Mouse (Mus musculus): ENCODE results near the gene Fam173b. TPM values are rescaled to one million over a fixed set of nuclear protein-coding genes. Genes with fewer than 3 reads are reported as not detected.
"Not testable (repeated sequence)": the region's sequence is repeated elsewhere in the genome, so short reads cannot be mapped to it uniquely, and the experiment has no call there.

Fam173b gene
- 10 to 100 TPM; 11.2 to 11.3 TPM for total RNA-seq (2021)
- long read RNA-seq, experiment 1, full-length matches to known transcripts, result 2 of 4 reads
- long read RNA-seq, experiment 1, partial matches to known transcripts, result 2 of 4 reads
- long read RNA-seq, experiment 1, other reads (novel, unspliced or antisense), result 0 of 4 reads
- long read RNA-seq, experiment 2, transcript Fam173b-201 (5 exons, 1,164 nt), result major isoform, 6 of 7 reads
- long read RNA-seq, experiment 2, partial matches to known transcripts, result 0 of 7 reads
- long read RNA-seq, experiment 2, other reads (novel, unspliced or antisense), result 1 of 7 reads

DNA sequence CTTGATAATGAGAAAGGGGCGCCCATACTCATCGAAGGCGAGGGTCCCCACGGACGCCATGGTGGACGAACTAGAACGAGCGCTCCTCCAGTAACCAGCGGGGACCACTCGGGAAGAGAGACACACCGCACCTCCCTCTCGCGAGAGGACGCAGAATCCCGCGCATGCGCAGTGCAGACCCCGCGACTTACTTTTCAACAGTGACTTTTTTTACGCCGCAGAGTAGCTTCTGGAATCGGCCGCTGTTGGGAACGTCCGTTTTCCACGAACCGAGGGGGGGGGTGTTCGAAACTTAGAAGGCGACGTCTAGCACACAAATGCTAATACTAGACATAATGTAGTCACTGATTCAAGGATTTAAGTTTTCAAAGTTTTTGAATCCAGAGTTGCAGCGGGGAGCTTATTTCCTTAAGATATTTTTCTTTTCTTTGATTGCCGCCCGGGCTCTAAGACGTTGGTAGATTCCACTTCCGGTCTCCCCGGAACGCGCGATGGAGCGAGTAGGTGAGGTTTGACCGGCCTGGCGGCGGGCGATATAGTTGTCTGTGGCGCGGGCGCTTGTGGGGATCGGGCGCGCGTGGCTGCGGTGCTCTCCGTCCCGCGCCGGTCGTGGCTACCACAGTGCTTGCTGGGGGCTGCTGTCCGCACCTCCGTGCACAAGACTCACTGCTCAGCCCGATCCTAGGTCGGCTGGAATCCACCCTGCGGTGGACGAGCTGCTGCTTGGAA is at the start of gene Fam173b, which contains the start of gene Cct5:
TSS of gene Fam173b (plus strand) at position 207 of the 729 bp plus-strand sequence.
TSS of gene Cct5 (minus strand) at position 159 of the 729 bp plus-strand sequence.
- DNase-seq (ENCODE audit: low spot score in 2 of 2), result peak; percentile 96 to 98

DNA sequence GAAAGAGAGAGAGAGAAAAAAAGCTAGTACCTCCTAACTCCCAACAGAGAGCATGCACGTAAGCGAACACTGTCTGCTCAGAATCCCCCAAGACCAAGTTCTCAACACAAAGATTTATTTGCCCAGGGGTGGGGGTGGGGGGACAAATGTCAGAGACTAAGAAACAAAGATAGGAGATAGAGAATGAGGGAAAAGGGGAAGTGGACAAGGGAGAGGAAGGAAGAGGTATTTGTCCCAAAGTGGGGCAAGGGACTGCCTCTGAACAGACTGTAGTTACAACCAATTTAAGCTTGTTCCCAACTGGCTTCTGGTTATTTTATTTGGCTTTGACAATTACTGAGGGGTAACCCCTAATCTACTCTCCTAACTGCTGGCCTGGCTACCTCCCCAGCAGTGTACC is 46.8 kb upstream of the Fam173b start:
- no peak for DNase-seq (ENCODE audit: low spot score in 2 of 2)

DNA sequence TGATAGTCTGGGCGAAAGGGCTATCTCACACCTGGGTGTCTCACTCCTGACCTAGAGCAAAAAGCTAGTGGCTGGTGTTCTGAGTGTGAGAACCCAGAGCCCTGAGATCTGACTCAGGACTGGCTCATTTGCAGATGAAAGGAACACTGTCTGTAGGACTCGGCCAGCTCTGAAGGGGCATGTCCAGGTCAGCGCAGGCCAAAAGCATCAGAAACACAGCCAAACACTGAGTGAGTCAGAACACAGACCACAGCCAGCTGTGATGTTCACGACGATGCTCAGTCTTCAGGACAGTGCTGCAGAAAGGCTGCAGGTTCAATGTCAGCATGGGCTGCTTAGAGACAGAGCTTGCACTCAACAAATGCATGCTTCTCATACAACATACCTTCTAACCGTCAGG is 40.3 kb upstream of the Fam173b start:
- no peak for DNase-seq (ENCODE audit: low spot score in 2 of 2)

DNA sequence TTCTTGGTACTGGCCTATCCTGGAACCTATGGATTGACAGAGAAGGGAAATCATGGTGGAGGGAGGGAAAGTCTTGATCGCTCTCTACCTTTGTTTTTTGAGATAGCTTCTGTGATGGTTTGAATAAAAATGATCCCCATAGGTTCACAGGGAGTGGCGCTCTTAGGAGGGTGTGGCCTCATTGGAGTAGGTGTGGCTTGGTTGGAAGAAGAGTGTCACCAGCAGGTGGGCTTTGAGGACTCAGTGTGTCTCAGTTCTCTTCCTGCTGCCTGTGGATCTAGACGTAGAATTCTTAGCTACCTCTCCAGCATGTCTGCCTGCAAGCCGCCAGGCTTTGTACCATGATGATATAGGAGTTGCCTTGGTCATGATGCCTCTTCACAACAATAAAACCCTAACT is 39.7 kb upstream of the Fam173b start:
- DNase-seq (ENCODE audit: low spot score in 2 of 2), result no peak

DNA sequence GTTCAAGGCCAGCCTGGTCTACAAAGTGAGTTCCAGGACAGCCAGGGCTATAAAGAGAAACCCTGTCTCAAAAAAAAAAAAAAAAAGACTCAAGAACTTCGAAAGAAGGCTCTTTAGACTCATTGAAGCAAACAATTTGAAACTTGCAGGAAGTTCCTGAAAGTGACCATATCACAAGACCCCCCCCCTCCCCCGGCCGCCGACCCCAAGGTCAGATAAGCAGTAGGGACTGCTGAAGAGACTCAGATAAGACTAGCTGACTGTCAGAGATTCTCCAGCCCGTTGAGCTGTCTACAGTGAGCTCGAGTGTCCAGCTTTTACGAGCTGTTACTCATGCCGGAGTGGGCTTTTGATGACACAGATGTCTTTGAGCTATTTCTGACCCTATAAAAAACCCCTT is 38.8 kb upstream of the Fam173b start:
- no peak for DNase-seq (ENCODE audit: low spot score in 2 of 2)

DNA sequence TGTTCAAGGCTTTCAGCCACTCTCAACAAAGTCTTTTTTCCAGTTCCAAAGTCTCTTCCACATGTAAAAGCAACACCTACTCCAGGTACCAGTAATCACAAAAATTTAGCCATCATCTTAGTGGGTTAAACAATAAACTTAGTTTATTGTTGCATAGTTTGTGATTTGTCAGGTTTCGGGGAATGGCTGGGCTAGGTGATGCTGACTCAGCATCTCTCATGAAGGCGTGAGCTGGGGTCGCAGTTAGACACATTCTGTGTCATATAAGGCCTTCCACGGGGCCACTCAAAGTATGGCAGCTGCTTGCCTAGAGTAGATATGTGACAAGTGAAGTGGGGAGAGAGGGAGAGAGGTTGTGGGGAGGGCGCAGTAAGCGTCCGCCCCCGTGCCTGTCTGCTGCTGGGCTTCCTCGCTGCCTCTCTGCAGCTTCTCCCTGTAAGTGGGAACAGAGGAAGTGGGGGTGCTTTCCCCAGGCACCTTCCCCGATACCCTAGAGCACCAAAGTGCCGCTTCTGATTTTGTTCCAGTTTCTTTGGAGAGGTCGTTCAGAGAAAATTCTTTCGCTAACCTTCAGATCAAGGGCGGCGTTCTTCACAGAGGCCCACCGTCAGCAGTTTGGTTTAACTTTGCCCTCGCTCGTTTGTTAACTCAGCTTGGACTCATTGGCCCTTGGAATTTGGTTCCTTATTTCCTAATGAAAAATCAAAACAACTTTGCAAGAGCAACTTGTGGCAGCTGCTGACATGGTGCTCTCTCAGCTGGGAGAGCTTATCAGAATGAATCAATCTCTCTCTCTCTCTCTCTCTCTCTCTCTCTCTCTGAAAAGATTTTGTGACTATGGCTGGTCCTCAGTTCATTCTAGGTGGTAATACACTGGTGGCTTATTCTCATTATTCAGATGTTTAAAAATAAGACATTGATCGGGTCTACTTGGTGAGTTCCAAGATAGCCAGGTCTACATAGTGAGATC is 37.8 kb upstream of the Fam173b start:
- DNase-seq (ENCODE audit: low spot score in 2 of 2), result no peak

DNA sequence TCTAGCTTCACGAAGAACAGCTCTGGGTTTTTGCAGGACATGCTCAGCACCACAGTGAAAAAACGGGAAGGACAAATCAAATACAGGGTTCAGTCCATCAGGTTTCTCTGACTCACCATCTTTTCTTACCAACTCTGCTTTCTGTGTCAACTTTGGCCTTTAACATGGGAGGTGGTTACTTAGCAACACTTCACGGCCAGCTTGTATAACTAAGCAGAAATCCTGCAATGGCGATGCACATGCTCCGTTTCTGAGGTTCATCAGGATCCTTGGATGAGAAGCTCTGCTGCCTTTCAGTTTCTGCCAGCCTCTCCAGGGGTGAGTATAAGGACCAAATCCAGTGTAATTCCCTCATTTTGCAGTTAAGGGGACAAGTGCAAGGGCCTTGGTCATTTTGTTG is 36.5 kb upstream of the Fam173b start, which contains the start of gene Cmbl:
TSS of gene Cmbl (plus strand) at position 206 of the 400 bp plus-strand sequence.
- DNase-seq (ENCODE audit: low spot score in 2 of 2), result no peak

DNA sequence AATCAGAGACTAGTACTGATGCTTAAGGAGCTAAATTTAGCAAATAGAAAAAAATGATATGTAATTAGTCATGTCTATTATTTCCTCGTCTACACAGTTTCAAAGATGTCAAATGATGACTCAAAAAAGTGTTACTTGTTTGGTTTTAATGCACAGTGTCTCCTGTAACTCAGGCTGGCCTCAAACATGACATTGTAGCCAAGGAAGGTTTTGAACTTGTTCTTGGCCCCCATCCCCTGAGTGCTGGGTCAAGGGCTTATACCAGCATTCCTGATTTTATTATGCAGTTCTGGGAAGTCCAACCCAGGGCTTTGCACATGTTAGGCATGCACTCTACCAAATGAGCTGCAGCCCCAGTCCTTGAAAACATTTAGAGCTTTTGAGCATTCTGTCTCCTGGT is 35.9 kb upstream of the Fam173b start:
- no peak for DNase-seq (ENCODE audit: low spot score in 2 of 2)

DNA sequence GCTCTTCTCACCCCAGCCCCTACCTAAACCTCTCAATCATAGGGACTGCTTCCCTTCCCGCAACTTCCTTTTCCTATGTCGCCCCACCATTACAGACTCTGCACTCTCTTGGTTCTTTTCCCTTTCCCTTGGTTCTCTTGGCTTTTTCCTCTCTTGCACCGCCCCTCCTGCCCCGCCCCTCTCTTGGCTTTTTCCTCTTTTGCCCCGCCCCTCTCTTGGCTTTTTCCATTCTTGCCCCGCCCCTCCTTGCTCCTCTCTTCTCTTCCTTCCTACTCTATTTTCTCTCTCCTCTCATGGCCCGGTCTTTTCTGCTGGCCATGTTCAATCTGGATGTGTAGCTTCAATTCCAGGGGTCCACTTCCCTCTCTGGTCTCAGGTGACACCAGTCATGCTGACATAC is 34.2 kb upstream of the Fam173b start:
- DNase-seq (ENCODE audit: low spot score in 2 of 2), result no peak

DNA sequence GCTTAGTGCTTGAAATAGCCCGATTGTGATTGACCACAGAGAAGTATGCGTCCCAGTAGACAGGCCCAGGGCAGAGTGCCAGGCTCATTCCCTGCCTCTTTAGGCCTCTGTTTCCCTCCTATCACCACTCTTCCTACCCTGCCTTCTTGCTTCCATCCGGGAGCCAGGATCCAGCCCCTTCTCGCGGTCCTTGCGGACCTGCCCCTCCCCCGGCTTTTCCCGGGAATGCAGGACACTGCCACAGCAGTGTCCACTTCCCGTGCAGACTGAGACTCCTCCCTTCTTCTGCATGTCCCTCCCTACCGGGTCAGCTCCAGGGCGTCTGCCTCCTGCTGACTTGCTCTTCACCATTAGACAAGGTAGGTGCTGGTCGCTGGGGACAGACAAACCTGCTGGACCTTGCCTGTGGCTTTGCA is 33.1 kb upstream of the Fam173b start:
- DNase-seq (ENCODE audit: low spot score in 2 of 2), result no peak

DNA sequence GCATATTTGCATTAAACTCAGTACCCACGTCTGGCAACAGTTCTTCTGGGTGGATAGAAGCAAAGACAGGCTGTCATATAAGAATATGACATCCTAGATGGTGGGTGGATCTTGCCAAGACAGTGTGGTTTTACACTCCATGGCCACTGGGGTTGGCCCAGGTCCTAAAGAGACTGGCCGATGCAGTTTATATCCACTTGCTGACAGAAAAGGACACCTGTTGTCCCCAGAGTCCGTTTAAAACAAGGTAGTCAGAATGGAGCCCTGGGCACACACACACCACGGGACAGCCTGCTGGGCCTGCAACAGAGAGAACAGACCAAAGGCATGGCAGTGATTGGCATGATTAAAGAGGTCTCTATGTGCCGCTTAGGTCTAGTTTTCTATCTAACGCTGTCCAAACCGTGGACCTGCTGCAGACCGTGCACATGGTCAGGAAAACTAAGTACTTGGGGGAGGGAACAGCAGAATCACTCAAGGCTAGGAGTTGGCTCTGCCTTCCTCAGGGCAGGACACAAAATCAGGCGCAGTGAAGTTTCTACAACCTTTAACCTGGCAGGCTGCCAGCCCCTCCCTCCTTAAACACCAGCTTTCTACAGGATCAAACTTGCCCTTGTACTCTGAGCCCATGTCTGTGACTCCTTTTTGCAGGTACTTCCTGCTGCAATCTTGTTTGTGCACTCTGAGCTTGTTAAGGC is 32.2 kb upstream of the Fam173b start:
- DNase-seq (ENCODE audit: low spot score in 2 of 2), result no peak

DNA sequence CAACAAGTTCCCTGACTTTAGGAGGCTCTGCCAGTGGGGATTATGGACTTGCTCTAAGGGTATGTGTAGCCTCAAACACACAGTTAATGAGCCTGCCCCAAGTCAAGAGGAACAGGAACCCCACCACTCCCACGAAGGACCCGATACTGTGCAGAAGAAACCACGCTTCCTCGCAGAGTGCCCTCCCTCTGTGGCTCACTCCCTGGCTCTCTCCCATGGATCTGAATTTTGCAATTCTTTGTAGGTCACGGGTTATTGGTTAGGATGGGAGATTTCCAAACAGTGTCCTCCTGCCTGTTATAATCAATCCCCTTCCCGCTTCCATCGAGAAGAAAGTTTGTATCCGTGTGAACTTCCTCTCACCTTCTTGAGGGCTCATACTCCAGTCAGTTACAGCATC is 30.7 kb upstream of the Fam173b start:
- DNase-seq (ENCODE audit: low spot score in 2 of 2), result no peak

DNA sequence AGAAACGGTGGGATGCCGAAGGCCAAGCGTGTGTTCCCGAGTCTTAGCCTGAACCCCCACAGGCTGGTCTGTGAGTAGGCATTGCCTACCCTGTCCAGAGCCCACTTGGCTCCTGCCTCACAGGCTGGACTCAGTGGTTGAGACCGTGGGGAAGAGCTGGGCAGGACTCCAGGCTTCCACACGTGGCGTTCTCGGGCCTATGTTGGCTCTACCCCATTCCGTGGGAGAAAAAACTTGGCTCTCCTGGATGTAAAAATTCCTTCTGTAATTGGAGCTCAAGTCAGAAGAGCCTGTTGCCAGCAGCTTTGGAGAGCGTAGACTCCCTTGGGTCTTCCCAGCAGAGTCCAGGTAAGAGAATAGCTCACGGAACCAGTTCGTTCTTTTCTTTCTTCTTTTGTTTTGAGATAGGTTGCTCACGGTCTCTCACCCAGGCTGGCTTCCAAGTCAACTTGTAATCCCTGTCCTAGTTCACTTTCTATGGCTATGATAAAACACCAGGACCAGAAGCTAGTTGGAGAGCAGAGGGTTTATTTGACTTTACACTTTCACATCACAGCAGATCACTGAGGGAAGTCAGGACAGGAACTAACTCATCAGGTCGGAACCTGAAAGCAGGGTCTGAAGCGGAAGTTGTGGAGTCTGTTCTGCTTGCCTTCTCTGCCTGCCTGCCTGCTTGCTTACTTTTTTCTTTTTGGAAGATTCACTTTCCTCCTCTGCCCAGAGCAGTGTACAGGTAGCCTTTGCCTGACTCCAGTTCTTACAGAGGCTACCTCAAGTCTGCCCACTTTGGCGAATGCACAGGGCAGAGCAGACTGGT is 29.5 kb upstream of the Fam173b start:
- peak; percentile 55 to 67 for DNase-seq (ENCODE audit: low spot score in 2 of 2)

DNA sequence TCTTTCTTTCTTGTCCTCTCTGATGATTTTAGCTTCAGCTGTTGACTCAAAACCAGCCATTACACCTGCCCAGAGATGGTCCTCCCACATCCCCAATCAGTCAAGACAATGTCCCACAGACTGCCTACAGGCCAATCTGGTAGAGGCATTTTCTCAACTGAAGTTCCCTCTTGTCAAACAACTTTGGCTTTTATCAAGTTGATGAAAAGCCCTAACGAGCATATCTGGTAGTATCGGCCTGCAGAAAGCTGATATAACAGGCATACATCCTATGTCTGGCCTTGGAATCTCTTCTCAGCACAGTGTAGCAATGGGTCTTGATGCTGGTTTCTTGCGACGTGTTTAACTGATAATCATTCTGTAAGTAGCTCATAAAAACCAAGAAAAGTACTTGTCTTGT is 28.4 kb upstream of the Fam173b start:
- DNase-seq (ENCODE audit: low spot score in 2 of 2), result no peak

DNA sequence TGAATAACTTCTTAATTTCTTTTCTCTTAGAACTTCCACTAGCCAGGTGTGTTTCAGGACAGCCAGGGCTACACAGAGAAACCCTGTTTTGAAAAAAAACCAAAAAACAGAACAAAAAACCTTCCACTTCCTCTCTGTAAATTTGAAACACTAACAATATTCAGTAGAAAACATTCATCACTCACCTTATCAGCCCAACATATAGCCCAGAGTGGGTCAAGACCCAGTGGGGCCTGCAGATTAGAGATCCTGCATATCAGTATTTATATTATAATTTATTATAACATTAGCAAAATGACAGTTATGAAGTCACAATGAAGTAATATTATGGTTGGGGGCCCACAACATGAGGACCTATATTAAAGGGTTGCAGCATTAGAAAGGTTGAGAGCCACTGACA is 28.0 kb upstream of the Fam173b start:
- DNase-seq (ENCODE audit: low spot score in 2 of 2), result no peak

DNA sequence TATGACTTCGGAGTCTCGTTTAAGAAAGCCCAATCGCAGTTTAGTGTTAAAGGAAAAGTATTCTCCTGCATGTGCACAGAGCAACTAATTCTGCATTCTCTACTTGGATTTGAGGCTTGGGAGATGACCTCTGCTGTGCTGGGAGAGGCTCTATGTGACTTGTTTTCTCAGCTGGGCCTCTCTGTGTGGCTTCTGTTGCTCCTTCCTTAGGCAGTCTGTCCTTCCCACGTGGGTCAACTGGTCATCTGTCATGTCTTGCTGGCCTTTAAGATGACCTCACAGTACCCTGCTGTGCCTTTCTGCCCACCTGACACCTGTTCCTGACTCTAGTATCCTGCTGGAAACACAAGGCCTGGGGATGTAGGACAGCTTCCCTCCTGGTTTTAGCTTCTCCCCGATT is 25.6 kb upstream of the Fam173b start:
- no peak for DNase-seq (ENCODE audit: low spot score in 2 of 2)

DNA sequence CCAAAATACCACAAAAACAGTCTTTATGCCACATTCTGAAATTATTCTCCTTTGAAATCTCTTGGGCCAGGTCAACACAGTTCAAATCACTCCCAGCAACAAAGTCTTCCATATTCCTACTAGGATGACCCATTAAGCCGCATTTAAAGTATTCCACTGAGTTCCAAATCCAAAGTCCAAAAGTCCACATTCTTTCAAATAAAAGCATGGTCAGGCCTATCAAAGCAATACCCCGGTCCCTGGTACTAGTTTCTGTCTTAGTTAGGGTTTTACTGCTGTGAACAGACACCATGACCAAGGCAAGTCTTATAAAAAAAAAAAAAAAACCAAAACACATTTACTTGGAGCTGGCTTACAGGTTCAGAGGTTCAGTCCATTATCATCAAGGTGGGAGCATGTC is 20.6 kb upstream of the Fam173b start:
- DNase-seq (ENCODE audit: low spot score in 2 of 2), result not testable (repeated sequence)

DNA sequence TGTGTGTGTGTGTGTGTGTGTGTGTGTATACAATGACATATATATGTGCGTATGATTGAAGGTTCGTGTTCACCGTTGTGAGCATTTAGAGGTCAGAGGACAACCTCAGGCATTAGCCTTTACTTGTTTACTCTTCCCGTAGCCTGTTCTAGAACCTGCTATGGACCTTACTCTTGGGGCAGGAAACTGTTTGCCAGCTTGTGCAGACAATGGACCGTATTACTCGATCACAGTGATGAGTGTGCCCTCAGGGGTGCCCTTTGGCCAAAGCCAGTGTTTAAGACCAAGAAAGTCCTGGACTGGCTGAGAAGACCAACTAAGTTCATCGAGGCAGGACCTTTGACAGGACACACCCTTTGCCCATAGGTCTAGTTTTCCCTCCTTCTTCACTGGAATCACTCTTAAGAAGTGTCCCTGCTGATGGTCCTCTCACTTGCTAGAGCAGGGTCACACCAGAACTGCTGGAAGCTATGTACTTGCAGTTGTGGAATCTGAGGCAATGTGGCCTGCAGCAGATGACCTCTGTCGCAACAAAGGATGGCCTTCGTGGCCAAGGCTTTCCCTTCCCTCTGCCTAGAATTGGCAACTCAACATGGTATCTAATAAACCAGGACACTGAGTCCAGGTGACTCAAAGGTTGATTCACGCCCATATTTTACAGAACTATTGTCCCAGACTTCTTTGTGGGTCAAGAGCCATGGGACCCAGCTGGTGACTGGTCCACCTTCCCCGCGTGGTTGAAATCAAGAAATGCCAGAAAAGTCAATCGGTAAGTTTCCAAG is 18.2 kb upstream of the Fam173b start:
- no peak for DNase-seq (ENCODE audit: low spot score in 2 of 2)

DNA sequence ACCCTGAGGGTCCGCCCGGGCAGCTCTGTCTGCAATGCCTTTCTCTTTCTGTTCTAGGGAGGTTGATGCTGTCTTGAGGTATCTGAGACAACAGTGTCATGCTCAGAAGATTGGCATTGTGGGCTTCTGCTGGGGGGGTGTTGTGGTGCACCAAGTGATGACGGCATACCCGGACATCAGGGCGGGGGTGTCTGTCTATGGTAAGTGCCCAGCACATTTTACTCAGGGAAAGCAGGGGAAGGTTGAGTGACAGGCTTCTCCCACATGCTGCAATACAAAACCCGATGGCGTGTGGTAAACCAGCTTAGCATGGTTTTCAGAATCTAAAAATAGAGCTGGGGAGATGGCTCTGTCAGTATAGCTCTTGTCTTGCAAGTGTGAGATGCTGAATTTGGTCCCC is 16.4 kb upstream of the Fam173b start:
- peak; percentile 45 to 54 for DNase-seq (ENCODE audit: low spot score in 2 of 2)

Data from left cerebral cortex, adult 18-20 months (tissue).